Mouse (Mus musculus) embryo, embryonic 9.5 days (tissue): ENCODE measurements at regions not wholly inside any gene's neighbourhood (a gene's known extent, or its start where the extent isn't known, plus 50 kb on each side); places are given as distances from the start of the nearest gene placed in this dataset.

Experiments used
- DNase-seq: peaks from one replicate; pipeline ENCODE4 v3.0.0-alpha.2; 2017; ENCODE audit errors: extremely low spot score

DNA sequence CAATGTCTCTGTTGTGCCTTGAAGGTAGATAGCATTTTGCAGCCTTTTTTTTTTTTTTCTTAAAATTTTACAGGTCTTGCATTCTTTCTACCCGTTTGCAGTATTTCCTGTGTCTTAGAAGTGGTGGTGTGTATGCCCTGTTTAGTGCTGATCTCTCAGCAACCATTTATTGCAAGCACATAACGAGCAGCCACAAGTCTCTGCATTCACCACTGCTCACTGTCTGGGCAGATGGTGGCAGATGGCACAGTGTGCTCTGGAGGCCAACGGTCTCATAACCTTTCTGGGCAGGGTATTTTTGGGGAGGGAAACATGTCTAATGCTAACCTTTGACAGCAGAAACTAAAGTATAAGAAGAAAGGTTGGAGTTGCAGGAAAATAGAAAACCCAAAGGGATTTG, 266.1 kb upstream of the Ptger4 start:
- DNase-seq, result no peak

DNA sequence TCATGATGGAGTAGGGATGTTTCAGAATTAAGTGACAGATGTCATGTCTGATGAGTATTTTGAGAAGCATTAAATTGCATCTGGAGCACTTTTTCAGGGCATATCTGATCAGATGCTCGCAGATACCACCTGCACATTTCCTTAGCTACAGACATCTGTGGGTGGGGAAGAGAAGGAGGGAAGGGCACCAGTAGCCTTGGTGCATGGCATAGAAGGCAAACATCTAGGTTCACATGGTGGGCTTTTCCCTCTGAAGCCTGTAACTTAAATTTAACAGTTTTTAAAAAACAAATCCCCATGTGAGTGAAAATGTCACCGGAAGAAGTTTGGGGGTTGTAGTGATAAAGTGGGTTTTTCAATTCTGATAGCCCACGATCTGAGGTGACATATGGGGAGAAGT, 267.1 kb upstream of the Ptger4 start:
- DNase-seq, result no peak

DNA sequence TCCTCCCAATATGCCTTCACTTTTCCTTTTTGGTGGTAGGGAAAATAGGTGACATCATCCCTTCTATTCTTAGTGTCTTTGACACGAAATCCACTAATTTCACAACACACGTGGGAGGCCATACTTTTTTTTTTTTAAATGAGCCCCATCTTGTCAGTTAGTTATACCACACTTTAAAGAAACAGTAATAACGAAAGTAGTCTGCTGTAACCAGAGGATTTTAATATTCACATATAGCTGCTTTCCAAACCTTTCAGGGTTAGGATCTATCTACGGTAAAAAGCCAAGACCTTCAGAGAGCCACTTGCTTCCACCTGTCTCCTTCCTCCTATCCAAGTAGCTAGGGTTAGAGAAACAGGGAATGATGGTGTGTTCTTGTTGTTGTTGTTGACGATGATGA, 268.6 kb upstream of the Ptger4 start:
- no peak for DNase-seq

DNA sequence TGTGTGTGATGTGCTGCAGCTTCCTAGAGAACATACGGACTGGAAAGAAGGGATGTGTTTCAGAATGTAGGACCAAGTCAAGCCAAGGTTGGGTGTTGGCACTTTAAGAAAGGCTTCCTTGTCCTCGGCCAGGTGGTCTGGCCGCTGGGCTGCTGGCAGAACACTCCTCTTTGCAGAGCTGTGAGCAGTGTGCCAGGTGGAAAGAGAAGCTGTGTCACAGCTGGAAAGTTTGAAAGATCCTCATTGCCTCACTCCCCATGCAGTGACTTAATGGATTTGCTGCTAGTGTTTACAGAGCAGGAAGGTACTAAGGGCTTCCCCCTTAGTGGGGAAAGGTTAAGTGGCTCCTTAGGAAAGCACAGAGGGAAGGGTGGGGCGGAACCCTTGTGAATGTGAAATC, 269.2 kb upstream of the Ptger4 start:
- DNase-seq, result no peak

DNA sequence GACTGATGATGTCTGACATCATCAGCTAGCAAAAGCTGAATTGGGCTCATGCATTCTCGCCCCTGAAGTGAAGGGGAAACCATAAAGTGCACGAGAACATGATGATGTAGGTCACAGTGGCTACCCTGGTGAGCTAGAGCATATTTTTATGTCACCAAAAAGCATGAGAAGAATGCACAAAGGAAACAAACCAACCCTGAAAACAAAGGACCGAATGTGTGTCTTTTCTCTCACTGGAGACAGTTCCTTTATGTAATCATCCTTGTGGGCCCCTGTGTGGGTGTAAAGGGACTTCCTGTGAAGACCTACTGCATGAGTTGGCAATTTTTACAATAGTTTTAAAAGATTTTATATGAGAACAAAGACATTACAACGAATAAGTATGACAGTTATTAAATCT, 270.2 kb upstream of the Ptger4 start:
- DNase-seq, result no peak

DNA sequence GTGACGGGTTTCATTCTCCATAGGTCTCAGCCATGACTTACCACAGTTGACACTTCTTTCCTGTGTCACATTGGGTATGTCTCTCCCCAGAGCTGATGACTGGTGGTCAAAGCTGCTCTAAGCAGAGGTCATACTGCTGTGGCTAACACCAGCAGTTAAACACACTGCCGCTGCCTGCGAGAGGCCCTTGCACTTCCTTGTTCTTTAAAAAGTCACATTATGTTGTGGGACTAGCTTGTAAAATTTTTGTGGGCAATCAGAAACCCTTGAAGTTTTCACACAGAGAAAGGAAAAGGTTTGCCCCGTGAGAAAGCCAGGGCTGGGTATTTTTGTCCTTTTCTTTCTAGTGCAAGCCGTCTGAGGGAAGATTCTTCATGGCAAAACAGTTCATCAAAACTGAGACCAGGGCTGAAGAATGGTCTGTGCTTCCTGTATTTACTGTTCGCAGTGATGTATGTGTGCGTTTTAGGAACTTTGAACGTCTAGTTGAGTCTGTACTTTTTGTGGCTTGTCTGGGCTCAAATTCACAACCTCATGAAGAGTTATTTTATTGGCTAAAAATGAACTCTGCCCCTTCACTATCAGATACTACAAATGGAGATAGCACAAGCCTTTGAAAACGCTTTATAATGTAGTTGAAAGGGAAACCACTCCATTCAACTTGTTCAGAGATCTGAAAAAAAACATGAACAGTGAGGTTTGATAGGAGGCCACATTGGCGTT, 273.4 kb upstream of the Ptger4 start:
- no peak for DNase-seq

DNA sequence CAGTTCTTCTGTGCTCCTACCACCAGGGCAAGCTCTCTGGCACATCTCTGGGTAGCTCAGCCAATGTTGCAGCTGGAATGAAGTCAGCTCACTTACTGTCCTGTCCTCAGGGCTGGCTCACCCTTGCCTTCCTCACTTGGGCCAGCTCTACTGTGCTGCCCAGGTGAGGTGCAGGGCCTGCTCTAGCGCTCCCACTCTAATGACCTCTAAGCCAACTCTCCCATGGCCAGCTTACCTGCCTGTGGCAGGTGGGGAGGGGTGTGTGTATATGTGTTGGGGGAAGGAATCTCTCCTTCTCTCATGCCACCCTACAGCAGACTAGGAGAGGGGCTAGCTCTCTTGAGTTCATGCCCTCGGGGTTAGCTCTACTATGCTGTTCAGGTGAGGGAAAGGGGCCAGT, 275.6 kb upstream of the Ptger4 start:
- DNase-seq, result no peak

DNA sequence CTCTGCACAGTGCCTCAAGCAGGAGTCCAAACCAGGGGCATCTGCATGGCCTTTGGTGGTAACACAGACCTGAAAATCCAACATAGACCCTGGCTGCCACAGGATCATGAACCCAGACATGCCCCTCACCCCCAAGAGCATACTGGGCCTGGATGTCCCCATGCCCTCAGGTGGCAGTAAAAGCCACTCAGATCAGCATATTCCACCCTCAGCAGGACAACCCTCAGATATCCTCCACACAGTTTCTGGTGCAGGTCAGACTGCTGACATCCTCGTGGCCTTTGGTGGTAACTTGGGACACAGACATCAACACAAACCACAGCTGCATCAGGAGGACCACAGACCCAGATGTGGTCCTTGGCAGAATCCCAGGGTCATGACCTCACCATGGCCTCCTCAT, 276.0 kb upstream of the Ptger4 start:
- DNase-seq, result no peak

DNA sequence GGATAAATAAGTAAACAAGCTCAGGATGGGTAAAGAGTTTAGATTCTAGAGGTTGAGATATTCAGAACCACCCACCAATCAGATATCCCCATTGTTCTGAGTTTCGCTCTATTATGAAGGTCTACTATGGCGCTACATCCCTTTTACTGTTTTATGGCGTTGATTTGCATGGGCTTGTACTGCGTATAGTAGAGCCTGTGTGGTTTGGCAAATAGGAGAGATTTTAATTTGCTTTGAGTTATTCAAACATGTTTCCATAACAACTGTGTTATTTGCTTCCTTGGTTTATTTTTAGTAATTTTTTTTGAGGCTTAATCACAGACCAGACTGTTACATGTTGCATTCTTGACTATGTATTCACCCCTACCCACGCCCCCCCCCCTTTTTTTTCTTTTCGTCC, 284.6 kb upstream of the Ptger4 start:
- no peak for DNase-seq

DNA sequence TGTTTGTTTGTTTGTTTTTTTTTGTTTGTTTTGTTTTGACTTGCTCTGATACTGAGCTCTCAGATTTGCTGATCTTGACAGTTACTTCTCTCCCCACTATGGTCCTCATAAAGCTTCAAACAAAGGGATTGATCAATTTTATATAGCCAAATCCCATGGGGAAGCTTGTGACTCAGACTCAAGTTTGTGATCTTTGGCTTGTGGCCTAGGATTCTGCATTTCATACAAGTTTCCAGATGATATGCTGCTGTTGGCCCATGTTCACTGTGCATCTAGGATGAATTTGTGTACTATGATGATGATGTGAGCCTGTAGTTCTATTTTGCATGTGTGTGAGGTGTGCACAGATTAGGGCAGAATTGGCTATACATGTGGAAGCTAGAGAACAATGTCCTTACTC, 289.7 kb upstream of the Ptger4 start:
- no peak for DNase-seq

DNA sequence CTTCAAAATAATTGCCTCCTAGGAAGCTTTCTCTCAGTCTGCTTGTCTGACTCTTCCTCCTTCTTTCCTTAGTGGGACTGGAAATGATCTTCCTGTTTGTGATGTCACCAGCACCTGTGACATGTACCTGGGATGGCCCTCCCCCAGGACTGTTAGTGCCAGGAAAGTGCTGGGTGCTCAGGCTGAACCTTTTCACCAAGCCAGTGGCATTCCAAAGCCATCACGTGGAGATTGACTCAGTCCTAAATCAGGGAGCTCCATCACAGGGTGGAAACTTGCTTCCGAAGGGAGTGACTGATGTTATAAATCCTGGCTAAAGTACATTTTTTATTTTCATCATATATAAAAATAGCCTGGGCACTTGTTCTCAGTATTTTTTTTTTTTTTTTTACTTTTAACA, 293.4 kb upstream of the Ptger4 start:
- no peak for DNase-seq

DNA sequence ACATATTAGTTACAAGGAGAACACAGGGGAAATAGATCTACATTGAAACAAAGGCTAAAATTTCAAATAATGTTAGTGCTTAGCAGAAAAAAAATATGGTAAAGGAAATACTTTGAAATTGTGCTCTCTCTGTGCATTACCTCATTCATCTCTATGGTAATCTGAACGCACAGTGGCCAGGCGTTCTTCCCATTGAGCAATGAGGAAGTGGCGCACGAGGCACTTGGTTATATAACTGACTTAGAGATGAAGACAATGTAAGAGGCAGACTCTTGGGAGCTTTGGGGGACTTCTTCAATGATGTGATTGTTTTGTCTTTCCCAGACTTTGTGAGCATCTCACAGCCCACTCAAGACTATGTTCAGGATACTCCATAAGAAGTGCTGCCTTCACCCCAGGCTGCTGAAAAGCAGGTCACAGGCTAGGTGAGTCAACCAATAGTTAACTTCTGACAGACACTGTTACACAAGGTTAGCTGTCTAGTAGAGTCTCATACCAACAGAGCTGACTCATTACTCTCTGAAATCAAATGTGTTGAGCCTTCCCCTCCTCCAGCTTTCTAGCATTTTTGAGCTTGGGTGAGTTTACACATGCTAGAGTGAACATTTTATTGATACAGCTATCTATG, 295.4 kb upstream of the Ptger4 start:
- DNase-seq, result no peak

DNA sequence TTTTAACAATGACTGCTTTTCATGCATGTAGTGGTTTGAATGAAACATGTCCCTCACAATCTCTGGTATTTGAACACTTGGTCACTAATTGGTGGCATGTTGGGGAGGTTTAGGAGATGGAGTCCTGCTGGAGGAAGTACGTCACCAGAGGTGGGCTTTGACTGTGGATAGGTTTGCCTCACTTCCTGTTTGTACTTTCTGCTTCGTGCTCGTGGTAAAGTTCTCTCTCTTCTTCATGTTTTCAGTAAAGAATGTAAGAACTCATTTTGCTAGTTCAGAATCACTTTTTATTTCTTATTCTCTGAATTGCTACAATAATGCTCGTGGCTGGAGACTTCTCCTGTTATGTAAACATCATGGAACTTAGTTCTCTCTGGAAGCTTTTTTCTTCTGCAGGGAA, 310.5 kb upstream of the Ptger4 start:
- no peak for DNase-seq

DNA sequence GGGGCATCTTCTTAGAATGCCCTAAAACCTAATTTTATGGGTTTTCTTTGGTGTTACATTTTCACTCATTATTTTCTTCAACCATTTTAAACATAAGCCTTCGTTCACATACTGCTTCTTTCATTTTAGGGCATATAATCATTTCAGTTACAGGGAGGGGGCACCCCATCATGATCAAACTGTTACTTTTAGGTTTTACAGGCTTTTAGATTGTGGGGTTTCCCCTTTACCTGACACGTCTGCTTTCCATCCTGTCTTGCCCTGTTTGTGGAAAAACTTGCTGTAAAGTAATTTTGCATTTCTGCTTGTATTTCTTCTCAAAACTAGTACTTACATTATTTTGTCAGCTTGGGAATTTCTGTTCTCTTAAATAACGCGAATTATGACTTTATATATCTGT, 310.9 kb upstream of the Ptger4 start:
- DNase-seq, result no peak

DNA sequence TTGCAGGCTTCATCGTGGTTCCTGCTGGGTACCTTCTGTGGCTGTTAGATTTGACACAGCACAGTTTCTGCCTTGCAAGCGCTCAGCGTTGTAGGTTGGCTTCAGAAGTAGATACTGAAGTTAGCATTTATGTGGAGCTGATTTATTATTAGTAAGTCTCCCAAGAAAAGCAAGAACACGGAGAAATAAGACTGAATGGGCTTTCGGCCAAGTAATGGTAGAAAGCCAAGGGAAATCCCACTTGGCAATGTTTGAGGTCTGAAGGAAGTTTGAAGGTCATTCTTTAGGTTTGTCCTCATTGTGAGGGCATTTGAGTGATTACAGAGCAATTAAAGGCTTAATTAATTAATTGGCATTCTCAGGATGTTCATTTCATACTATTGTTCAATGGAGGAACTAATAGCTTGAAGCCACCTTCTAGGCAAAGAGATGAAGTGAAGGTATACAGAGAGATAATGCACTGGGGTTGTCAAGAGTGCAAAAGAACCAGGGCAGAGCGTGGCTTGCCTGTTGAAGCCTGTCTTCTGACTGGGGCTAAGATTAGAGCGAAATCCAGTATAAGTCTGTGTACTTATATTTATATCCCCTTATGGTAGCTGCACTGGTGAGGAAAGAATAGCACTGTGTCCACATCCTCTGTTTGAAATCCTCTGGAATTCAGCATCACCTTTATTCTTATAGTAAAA, 311.5 kb upstream of the Ptger4 start:
- DNase-seq, result no peak

DNA sequence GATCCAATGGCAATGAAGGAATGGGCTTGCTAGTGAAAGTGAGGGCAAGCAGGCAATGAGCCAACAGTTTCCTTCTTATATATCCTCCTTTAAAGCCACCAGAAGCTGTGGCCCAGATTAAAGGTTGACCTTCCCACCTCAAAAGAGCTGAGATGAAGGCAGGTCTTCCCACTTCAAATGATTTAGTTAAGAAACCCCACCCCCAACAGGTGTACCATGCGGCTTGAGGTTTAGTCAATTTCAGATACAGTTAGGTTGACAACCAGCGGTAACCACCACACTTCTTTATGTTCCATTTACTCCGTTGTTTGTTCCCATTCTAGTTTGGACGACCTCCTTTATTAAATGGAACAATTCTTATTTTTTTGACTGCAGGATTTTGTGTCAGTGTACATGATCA, 317.8 kb upstream of the Ptger4 start:
- DNase-seq, result no peak

DNA sequence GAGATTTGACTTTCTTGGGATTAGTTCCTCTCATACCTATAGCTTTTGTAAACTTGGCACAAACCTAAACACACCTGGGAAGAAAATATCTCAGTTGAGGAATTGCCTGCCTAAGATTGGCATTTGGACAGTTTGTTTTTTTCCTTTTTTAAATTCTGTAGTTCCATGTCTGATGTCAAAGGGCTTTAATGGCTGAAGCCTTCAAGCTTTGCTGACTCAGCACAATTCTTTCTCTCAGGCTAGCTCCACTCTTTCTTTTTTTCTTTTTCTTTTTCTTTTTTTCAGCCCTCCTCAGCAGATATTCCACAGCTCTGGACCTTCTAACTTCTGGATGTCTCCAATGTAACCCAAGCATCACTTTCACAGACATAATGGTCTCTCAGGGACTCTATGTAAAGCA, 330.4 kb upstream of the Ptger4 start:
- DNase-seq, result no peak

DNA sequence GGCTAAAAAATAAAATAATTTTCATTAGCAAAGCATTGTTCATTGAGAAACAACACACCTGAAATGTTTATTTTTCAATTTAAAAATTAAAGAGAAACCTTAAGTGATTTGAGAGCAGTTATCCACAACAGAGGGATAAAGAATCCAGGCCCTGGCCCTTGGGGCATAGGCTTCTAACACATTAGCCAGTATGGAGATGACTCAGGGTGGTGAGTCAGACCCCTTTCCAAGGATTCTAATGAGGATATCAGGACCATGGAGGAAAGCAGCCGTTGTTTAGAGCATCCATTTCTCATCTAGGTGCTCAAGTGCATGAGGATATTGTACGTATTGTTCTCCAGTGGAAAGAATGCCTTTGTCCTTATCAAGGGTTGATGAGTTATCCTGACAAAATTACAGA, 335.6 kb upstream of the Ptger4 start:
- no peak for DNase-seq

DNA sequence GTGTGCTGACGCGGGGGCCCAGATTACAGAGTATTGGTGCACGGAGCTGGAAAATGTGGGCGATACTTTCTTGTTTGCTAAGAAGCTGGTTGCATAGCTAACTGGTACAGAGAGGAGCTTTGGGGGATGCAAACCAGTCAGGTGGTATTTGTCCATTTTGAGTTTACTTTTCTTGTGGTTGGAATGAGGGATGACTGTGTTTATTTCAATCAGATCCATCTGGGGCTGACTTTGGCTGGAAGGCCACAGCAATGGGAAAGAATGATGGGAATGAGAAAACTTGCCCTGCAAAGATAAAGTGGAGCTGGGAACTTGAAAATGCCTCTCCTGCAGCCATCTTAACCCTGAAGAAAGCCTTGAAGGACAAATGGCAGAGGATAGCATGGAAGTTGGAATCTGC, 336.4 kb upstream of the Ptger4 start:
- DNase-seq, result no peak

DNA sequence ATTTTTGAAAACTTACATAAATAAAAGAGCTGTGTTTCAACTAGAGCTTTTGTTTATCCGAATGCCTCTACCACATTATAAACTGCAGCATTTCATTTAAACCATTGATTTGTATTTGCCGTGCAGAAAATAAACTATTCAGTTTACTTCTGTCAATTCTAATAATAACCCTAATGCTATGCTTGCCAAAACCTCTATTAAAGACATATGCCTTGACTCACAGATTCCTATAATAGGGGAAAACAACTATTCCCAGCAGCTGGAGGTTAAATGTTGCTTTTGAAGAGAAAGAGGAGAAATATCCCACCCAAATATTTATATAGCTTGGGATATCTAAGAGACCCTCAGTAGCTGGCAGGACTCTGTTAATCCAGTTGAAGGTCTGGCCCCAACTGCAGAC, 340.4 kb upstream of the Ptger4 start:
- DNase-seq, result no peak

DNA sequence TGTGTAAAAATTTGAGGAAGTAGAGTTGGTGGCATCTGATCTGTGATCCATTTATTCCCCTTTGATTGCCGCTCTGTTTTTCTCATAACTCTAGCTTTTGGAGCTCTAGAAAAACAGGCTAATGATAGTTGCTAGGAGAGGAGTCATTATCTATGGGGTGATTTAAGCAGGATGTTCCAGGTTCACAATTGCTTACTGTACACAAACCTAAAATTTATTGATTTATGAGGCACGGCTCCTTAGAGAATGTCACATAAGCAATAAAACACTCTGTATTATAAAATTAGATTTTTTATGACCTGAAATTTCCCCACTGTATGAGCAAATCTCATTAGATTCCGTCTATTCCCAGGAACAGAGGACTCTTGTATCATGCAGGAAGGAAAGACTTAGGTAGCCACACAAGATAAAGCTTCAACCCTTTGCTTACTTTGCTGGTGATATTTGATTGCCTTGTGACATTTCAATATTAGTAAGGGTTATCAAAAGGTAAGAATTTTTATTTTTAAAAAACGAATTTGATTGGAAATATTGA, 360.8 kb upstream of the Ptger4 start:
- DNase-seq, result no peak

DNA sequence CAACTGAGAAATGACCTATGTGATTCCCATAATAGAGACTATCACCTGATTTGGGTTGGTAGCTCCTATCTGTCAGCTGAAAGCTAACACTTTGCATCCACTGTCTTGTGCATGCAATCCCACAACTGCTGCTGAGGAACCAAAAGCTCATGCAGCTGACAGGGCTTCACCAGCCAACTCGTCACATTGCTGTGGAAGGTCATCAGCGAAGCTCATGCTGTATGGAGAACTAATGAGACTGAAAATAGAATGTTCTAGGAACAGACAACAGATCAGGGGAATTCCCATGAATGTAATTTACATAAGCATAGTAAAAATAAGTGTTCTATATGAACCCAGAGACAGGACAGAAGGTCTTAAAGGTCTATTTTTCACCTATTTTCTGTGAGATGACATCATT, 363.5 kb upstream of the Ptger4 start:
- DNase-seq, result no peak

DNA sequence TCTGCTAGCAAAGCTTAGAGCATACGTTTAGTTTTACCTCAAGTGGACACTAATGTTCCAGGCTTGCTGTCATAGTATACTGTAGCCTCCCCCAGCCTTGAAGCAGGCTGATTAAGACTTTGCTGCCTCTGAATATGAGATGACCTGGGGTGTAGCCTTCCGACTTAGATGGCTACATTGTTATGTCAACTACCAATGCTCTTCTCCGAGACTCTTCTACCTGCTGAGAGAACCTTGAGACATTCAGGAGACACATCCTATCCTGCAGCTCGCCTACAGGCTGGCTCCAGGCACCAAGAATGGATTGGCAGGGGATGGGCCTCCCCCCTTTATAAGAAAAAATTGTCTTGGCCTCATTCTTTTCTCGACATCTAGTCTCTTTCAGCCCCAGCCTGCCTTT, 379.0 kb upstream of the Ptger4 start:
- DNase-seq, result no peak
